Comparison of ENCODE assay signal across 9 mouse cellular contexts in the genomic region with DNA sequence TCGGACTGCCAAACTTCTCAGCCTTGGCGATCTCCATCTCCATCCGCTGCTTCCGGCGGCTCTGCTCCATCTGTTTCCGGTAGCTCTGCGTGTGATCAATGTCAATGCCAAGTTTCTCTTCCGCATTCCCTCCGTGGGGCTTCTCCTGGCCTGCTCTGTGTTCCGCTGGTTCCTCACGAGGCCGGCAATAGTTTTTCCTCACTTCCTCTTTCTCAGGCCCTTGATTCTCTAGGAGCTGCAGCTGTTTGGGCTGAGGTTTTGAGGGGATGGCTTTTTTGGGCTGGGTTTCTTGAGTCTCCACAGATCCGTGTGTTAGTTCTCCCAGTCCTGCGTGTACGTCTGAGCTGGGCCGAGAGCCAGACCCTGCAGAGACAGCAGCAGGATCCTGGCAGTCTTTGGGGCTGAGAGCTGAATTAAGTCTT. TPM values are rescaled to one million over a fixed set of nuclear protein-coding genes. Genes with fewer than 3 reads are reported as not detected.
DNase-seq lines count a peak whose midpoint lies in the region; ATAC-seq lines count a peak whose summit lies in the region.
"Had no signal": no experiment of that assay in that cellular context is flagged by ENCODE, and none has a peak within 500 bp of the region (broad histone marks: within the 10 kb centered on the region; RNA-seq: fewer than 3 reads in every experiment).

No protein-coding gene starts in this region.

- no peak overlapping the region for H3K9ac ChIP-seq in kidney, embryonic 16.5 days (replicated peaks; ENCODE audit: low read length)
- H3K9ac ChIP-seq in stomach, embryonic 15.5 days: no peak overlapping the region
- H3K9ac ChIP-seq: liver, embryonic 13.5 days had no signal

- H3K27me3 ChIP-seq in kidney, embryonic 16.5 days (ENCODE audit: insufficient read depth, low read length): no peaks in the 10 kb centered on the region
- H3K27me3 ChIP-seq in stomach, embryonic 15.5 days (replicated peaks): no peaks in the 10 kb centered on the region
- H3K27me3 ChIP-seq: liver, embryonic 13.5 days had no signal

- H3K4me3 ChIP-seq in kidney, embryonic 16.5 days (ENCODE audit: low read length): no peak overlapping the region
- no peak overlapping the region for H3K4me3 ChIP-seq in stomach, embryonic 15.5 days (replicated peaks)
- H3K4me3 ChIP-seq: liver, embryonic 13.5 days had no signal

- DNase-seq in kidney, postnatal 36 days: peak; percentile 42 to 52
- DNase-seq in frontal cortex, postnatal 36 days (ENCODE audit: low spot score in 2 of 2): peak; percentile 71 to 85
- DNase-seq in layer of hippocampus, adult 11-12 months (ENCODE audit: low spot score): peak; percentile 75
- DNase-seq in lung, postnatal 36 days: peak; percentile 79
- DNase-seq: liver, embryonic 13.5 days had no signal

- no peak overlapping the region for H3K27ac ChIP-seq in kidney, embryonic 16.5 days (ENCODE audit: low read length)
- peak overlapping the region; percentile 90 for H3K27ac ChIP-seq in stomach, embryonic 15.5 days

- no peak overlapping the region for H3K4me2 ChIP-seq in kidney, embryonic 16.5 days (replicated peaks; ENCODE audit: low read depth, low read length)
- H3K4me2 ChIP-seq in stomach, embryonic 15.5 days: no peak overlapping the region
- H3K4me2 ChIP-seq: liver, embryonic 13.5 days had no signal

- no peak for ATAC-seq in kidney, embryonic 16.5 days (ENCODE audit: low FRiP score, low TSS enrichment)
- peak; percentile 46; the same call in 1 of the 2 replicates for ATAC-seq in cerebellum, adult (ENCODE audit: insufficient number of reproducible peaks, low FRiP score, low TSS enrichment)
- ATAC-seq in stomach, embryonic 15.5 days (ENCODE audit: insufficient read depth, low FRiP score, low read depth): 0 out of 2 replicates have a peak, but pooled peaks have one; percentile 33
- no peak for ATAC-seq in activated CD4-positive, CD25-positive, alpha-beta regulatory T cell, adult 4 months

- peaks cover 90% of the 10 kb centered on the region for H3K36me3 ChIP-seq in kidney, embryonic 16.5 days (ENCODE audit: insufficient read depth, low read length)
- peaks cover 86% of the 10 kb centered on the region for H3K36me3 ChIP-seq in stomach, embryonic 15.5 days

- H3K4me1 ChIP-seq in kidney, embryonic 16.5 days (ENCODE audit: insufficient read depth, low read length): peaks cover 6% of the 10 kb centered on the region; the same call in 1 of the 2 replicates
- H3K4me1 ChIP-seq in stomach, embryonic 15.5 days: no peaks in the 10 kb centered on the region

- peaks cover 3% of the 10 kb centered on the region; the same call in 1 of the 2 replicates for H3K9me3 ChIP-seq in kidney, embryonic 16.5 days (ENCODE audit: low read length)
- no peaks in the 10 kb centered on the region for H3K9me3 ChIP-seq in stomach, embryonic 15.5 days

- 91% methylated on average over 16 of the region's 16 CpGs for WGBS in kidney, embryonic 16.5 days
- 63% methylated on average over 16 of the region's 16 CpGs for WGBS in stomach, embryonic 15.5 days

RNA-seq across cellular contexts. Expression of gene Zbtb17, which starts 33.2 kb away (rescaled TPM):
- polyA plus RNA-seq in kidney, embryonic 16.5 days (2015; fragmentation: Nextera tagmentation; extraction: Ambion mirVana): 41.7 and 43.1 TPM in 2 replicates
- 27.5 and 30.9 TPM in 2 replicates for polyA plus RNA-seq in stomach, embryonic 15.5 days (2015; fragmentation: Nextera tagmentation; extraction: Ambion mirVana)
- polyA plus RNA-seq in activated CD4-positive, CD25-positive, alpha-beta regulatory T cell, adult 4 months (2017; shearing (Covaris generic)): 10 to 100 TPM; 13.6 to 16.3 TPM

RNA-seq across cellular contexts. Expression of gene Srarp, which starts 41.8 kb away (rescaled TPM):
- not detected in 2 replicates for polyA plus RNA-seq in kidney, embryonic 16.5 days (2015; fragmentation: Nextera tagmentation; extraction: Ambion mirVana)
- not detected in 2 replicates for polyA plus RNA-seq in stomach, embryonic 15.5 days (2015; fragmentation: Nextera tagmentation; extraction: Ambion mirVana)
- polyA plus RNA-seq in activated CD4-positive, CD25-positive, alpha-beta regulatory T cell, adult 4 months (2017; shearing (Covaris generic)): not detected
- polyA plus RNA-seq: liver, embryonic 13.5 days had no signal

RNA-seq across cellular contexts. Expression of gene Hspb7, which starts 57.1 kb away (rescaled TPM):
- polyA plus RNA-seq in kidney, embryonic 16.5 days (2015; fragmentation: Nextera tagmentation; extraction: Ambion mirVana): 0.58 and 0.80 TPM in 2 replicates
- 2.4 and 2.8 TPM in 2 replicates for polyA plus RNA-seq in stomach, embryonic 15.5 days (2015; fragmentation: Nextera tagmentation; extraction: Ambion mirVana)
- not detected for polyA plus RNA-seq in activated CD4-positive, CD25-positive, alpha-beta regulatory T cell, adult 4 months (2017; shearing (Covaris generic))

Comparison
In these comparisons a context has a peak if more than half of its experiments do, and no peak if none do; other contexts are left out.
1. ATAC-seq: peak in cerebellum, adult (single experiment) and stomach, embryonic 15.5 days (single experiment); none in kidney, embryonic 16.5 days (single experiment) and activated CD4-positive, CD25-positive, alpha-beta regulatory T cell, adult 4 months (single experiment).
2. Peak in every context shown above with its lines, with median percentiles within 50 percentile points of each other: DNase-seq.